Mouse (Mus musculus): ENCODE measurements around the gene Serpini1. TPM values are rescaled to one million over a fixed set of nuclear protein-coding genes. Genes with fewer than 3 reads are reported as not detected.

Gene Serpini1
- polyA plus RNA-seq (2014; fragmentation: Illumina TruSeq; extraction: RNeasy Lipid Tissue Mini Kit (QIAGEN cat#74804); ENCODE audit: low read depth, low replicate concordance): 0.87 TPM

DNA sequence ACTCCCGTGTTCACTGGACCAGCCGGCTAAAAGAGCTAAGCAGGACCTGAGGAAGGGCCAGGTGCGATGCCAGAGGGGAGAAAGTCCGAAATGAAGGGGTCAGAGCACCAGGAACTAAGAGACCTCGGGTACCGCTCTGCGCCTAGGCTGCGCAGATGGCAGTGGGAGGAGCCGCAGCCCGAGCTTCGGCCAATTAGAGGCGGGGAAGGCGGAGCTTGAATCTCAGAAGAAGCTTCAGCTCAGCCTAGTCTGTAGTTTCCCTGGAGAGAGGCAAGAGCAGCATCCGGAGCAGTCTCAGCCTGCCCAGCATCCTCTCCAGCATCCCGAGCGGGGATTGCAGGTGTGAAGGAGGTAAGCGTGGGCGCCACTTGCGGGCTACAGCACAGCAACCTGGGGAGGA is at the start of gene Serpini1:
TSS of gene Serpini1 (plus strand) at position 256 of the 400 bp plus-strand sequence.

DNA sequence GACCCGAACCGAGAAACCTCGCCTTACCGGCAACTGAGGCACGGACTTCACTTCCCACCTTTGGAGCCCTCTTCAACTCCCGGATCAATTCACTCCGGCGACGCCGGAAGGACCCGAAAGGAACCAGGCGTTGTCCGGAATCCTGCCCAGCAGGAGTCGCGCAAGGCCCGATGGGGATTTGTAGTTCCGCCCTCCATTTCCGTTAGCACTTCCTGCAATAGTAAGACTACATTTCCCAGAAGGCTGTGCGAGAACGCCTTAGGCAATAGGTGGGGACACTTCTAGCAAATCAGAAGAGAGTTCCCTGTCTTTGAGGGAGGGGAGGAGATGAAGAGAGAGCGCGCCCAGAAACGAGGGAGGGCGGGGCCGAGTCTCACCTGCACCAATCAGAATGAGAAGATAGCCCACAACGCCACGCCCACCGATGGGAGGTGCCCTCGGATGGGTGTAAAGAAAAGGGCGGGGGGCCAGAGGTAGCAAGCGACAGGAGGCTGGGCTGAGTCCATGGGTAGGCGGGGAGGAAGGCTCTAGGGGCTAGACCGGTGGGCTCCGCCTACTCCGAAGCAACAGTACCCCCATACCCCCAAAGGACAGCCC is 554 bp upstream of the Serpini1 start, which contains the start of gene Pdcd10:
TSS of gene Pdcd10 (minus strand) at position 162 of the 597 bp plus-strand sequence.

Other genes starting within 250 kb of the Serpini1 start
- not detected for gene Wdr49, start 75.4 kb upstream of the Serpini1 start, polyA plus RNA-seq (2014; fragmentation: Illumina TruSeq; extraction: RNeasy Lipid Tissue Mini Kit (QIAGEN cat#74804); ENCODE audit: low read depth, low replicate concordance)
- gene Pdcd10, start 691 bp upstream of the Serpini1 start, polyA plus RNA-seq (2014; fragmentation: Illumina TruSeq; extraction: RNeasy Lipid Tissue Mini Kit (QIAGEN cat#74804); ENCODE audit: low read depth, low replicate concordance): 99.5 TPM
- not detected for gene Gm29133, start 190.7 kb downstream of the Serpini1 start, polyA plus RNA-seq (2014; fragmentation: Illumina TruSeq; extraction: RNeasy Lipid Tissue Mini Kit (QIAGEN cat#74804); ENCODE audit: low read depth, low replicate concordance)